Mouse (Mus musculus) ZHBTc4 (cell line): ENCODE measurements at regions not wholly inside any gene's neighbourhood (a gene's known extent, or its start where the extent isn't known, plus 50 kb on each side); places are given as distances from the start of the nearest gene placed in this dataset.

Experiments used
- DNase-seq: peaks from one replicate; pipeline ENCODE4 v3.0.0-alpha.2; 2011; ENCODE audit warnings: low read depth, low spot score

- no peak for DNase-seq
Measured at GRCm38 (mm10) chr12:12517020-12517419, 255.1 kb downstream of the Fam49a start.

GRCm38 (mm10) chr12:12510764-12511163 lies 248.8 kb downstream of the Fam49a start:
- no peak for DNase-seq

GRCm38 (mm10) chr12:12509164-12509937 lies 247.4 kb downstream of the Fam49a start:
- DNase-seq, result no peak

GRCm38 (mm10) chr12:12508487-12509125 lies 246.7 kb downstream of the Fam49a start:
- no peak for DNase-seq

- DNase-seq, result no peak
Measured at GRCm38 (mm10) chr12:12506671-12507070, 244.7 kb downstream of the Fam49a start.

- DNase-seq, result no peak
Measured at GRCm38 (mm10) chr12:12505590-12505989, 243.7 kb downstream of the Fam49a start.

GRCm38 (mm10) chr12:12499903-12500302 lies 238.0 kb downstream of the Fam49a start:
- DNase-seq, result no peak

- DNase-seq, result no peak
Measured at GRCm38 (mm10) chr12:12498621-12499020, 236.7 kb downstream of the Fam49a start.

GRCm38 (mm10) chr12:12497277-12497841 lies 235.4 kb downstream of the Fam49a start:
- DNase-seq, result no peak

- no peak for DNase-seq
Measured at GRCm38 (mm10) chr12:12496593-12497141, 234.7 kb downstream of the Fam49a start.

GRCm38 (mm10) chr12:12490173-12490572 lies 228.2 kb downstream of the Fam49a start:
- DNase-seq, result no peak

GRCm38 (mm10) chr12:12488090-12488489 lies 226.2 kb downstream of the Fam49a start:
- no peak for DNase-seq

- no peak for DNase-seq
Measured at GRCm38 (mm10) chr12:12486656-12487356, 224.9 kb downstream of the Fam49a start.

- DNase-seq, result no peak
Measured at GRCm38 (mm10) chr12:12484921-12485680, 223.2 kb downstream of the Fam49a start.

- no peak for DNase-seq
Measured at GRCm38 (mm10) chr12:12480451-12480850, 218.5 kb downstream of the Fam49a start.

GRCm38 (mm10) chr12:12452086-12452485 lies 190.1 kb downstream of the Fam49a start:
- DNase-seq, result no peak

- no peak for DNase-seq
Measured at GRCm38 (mm10) chr12:12446768-12447167, 184.8 kb downstream of the Fam49a start.

GRCm38 (mm10) chr12:12446281-12446680 lies 184.3 kb downstream of the Fam49a start:
- no peak for DNase-seq

- no peak for DNase-seq
Measured at GRCm38 (mm10) chr12:12442872-12443271, 180.9 kb downstream of the Fam49a start.

- DNase-seq, result no peak
Measured at GRCm38 (mm10) chr12:12436379-12436778, 174.4 kb downstream of the Fam49a start.

GRCm38 (mm10) chr12:12432597-12432996 lies 170.7 kb downstream of the Fam49a start:
- no peak for DNase-seq
